Mouse (Mus musculus): Measurements from ENCODE around the gene Adgrv1. TPM values are rescaled to one million over a fixed set of nuclear protein-coding genes. Genes with fewer than 3 reads are reported as not detected.
"Not testable (repeated sequence)": the region's sequence is repeated elsewhere in the genome, so short reads cannot be mapped to it uniquely, and the experiment has no call there.

Adgrv1 gene
- polyA plus RNA-seq, 1 experiment from 2014 or later = 11.5 TPM

- Histone ChIP-seq H3K4me1 (replicated peaks; ENCODE audit: control insufficient read depth, insufficient read depth, low read length) (peaks cover 15% of the 10 kb centered on the region), H3K4me3 (replicated peaks; ENCODE audit: low read length) (no peak overlapping the region; the same call in none of the 2 replicates), H3K9me3 (ENCODE audit: control insufficient read depth, low read length) (no peaks in the 10 kb centered on the region), H3K36me3 (ENCODE audit: control insufficient read depth, insufficient read depth) (no peaks in the 10 kb centered on the region), H3K27ac (ENCODE audit: low read length) (no peak overlapping the region), H3K9ac (replicated peaks; ENCODE audit: low read depth, low read length) (no peak overlapping the region), H3K27me3 (replicated peaks; ENCODE audit: control insufficient read depth, insufficient read depth, low read length) (no peaks in the 10 kb centered on the region), H3K4me2 (ENCODE audit: low read length) (peak overlapping the region; percentile 68)
- no peak for ATAC-seq
- WGBS = 5% methylated on average over 14 of the region's 14 CpGs
Observed at GRCm38 (mm10) chr13:81656091-81656850, 23.3 kb upstream of the Adgrv1 start.

DNA sequence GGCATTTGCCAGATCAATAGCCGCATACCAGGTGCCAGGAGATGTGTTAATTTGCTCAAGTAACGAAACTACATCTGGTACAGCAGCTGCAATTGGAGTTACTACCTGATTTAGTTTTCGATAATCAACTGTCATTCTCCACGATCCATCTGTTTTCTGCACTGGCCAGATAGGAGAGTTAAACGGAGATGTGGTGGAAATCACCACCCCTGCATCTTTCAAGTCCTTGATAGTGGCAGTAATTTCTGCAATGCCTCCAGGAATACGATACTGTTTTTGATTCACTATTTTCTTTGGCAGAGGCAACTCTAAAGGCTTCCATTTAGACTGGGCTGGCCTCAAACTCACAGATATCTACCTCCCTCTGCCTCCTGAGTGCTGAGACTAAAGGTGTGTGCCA lies 17.4 kb upstream of the Adgrv1 start:
- not testable (repeated sequence) for H3K36me3 ChIP-seq (ENCODE audit: control insufficient read depth, insufficient read depth); H3K27me3 ChIP-seq (replicated peaks; ENCODE audit: control insufficient read depth, insufficient read depth, low read length); H3K9me3 ChIP-seq (ENCODE audit: control insufficient read depth, low read length); H3K27ac ChIP-seq (ENCODE audit: low read length); H3K4me1 ChIP-seq (replicated peaks; ENCODE audit: control insufficient read depth, insufficient read depth, low read length); ATAC-seq; H3K4me2 ChIP-seq (ENCODE audit: low read length); H3K9ac ChIP-seq (replicated peaks; ENCODE audit: low read depth, low read length); H3K4me3 ChIP-seq (replicated peaks; ENCODE audit: low read length)
- WGBS = 89% methylated on average over 5 of the region's 6 CpGs

GRCm38 (mm10) chr13:81646348-81646747 lies 13.4 kb upstream of the Adgrv1 start:
- H3K9ac ChIP-seq (replicated peaks; ENCODE audit: low read depth, low read length) = no peak overlapping the region
- no peak overlapping the region for H3K4me3 ChIP-seq (replicated peaks; ENCODE audit: low read length)
- H3K4me2 ChIP-seq (ENCODE audit: low read length) = no peak overlapping the region
- no peaks in the 10 kb centered on the region for H3K36me3 ChIP-seq (ENCODE audit: control insufficient read depth, insufficient read depth)
- H3K27me3 ChIP-seq (replicated peaks; ENCODE audit: control insufficient read depth, insufficient read depth, low read length) = no peaks in the 10 kb centered on the region
- 94% methylated on average over 6 of the region's 6 CpGs for WGBS
- no peak overlapping the region for H3K27ac ChIP-seq (ENCODE audit: low read length)
- no peak for ATAC-seq
- no peaks in the 10 kb centered on the region for H3K9me3 ChIP-seq (ENCODE audit: control insufficient read depth, low read length)
- peaks cover 2% of the 10 kb centered on the region; the same call in 1 of the 2 replicates for H3K4me1 ChIP-seq (replicated peaks; ENCODE audit: control insufficient read depth, insufficient read depth, low read length)

DNA sequence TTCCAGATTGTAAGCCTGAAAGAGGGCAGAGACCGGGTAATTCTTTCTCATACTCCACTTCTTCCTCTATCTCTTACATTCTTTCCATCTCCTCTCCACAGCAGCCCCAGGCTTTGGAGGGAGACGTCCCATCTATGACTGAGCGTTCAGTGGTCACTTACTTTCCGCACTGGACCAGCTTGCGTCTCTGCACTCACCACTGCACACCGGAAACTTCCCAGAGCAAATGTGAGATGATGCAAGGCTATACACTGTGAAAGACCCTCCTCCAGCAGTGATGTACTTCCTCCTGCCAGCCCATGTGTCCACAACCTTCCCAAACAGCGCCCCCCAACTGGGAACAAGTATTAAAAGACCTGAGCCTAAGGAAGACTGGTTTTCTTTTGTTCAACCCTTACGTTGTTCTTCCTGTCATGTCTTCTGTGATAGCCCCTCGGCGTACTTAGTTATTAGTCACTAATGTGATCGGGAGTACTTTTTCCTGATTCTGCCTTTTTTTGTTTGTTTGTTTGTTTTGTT lies 11.2 kb upstream of the Adgrv1 start:
- no peaks in the 10 kb centered on the region for H3K36me3 ChIP-seq (ENCODE audit: control insufficient read depth, insufficient read depth)
- H3K4me1 ChIP-seq (replicated peaks; ENCODE audit: control insufficient read depth, insufficient read depth, low read length) = peaks cover 4% of the 10 kb centered on the region; the same call in 1 of the 2 replicates
- H3K27ac ChIP-seq (ENCODE audit: low read length) = no peak overlapping the region
- no peak overlapping the region for H3K4me2 ChIP-seq (ENCODE audit: low read length)
- H3K9ac ChIP-seq (replicated peaks; ENCODE audit: low read depth, low read length) = no peak overlapping the region
- WGBS = 92% methylated on average over 11 of the region's 11 CpGs
- no peak overlapping the region for H3K4me3 ChIP-seq (replicated peaks; ENCODE audit: low read length)
- no peaks in the 10 kb centered on the region for H3K27me3 ChIP-seq (replicated peaks; ENCODE audit: control insufficient read depth, insufficient read depth, low read length)
- no peaks in the 10 kb centered on the region for H3K9me3 ChIP-seq (ENCODE audit: control insufficient read depth, low read length)
- ATAC-seq = no peak

DNA sequence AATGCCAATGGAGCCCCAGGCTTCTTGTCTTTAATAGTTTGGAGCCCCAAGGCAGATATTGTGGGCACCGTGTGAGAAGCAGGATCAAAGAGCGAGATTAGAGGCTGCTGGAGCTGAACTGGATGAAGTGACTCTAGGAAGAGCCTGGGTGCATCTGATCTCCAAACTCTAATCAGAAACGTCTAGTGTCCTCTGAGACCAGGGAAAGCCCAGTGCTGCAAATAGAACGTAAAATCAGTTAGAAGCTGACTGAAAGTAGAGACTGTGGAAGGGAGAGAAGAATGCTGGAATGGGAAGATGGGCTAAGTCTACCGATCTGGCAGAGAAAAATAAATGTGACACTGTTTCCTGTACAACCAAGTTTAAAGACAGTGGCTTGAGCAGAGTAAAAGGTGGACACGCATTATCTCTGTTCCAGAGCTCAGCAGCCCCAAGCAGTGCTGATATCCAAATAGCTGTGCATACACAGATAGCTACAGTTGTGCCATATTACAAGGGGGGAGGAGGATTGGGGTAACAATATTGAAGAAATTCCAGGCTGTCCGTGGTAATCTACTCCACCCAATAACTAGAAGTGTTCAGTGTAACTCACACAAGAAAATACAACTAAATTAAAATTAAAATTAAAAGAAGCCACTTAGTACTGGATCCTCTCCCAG lies 9.7 kb upstream of the Adgrv1 start:
- Histone ChIP-seq H3K36me3 (ENCODE audit: control insufficient read depth, insufficient read depth) (no peaks in the 10 kb centered on the region), H3K4me1 (replicated peaks; ENCODE audit: control insufficient read depth, insufficient read depth, low read length) (peaks cover 4% of the 10 kb centered on the region; the same call in 1 of the 2 replicates), H3K27ac (ENCODE audit: low read length) (no peak overlapping the region), H3K9me3 (ENCODE audit: control insufficient read depth, low read length) (no peaks in the 10 kb centered on the region), H3K9ac (replicated peaks; ENCODE audit: low read depth, low read length) (no peak overlapping the region), H3K27me3 (replicated peaks; ENCODE audit: control insufficient read depth, insufficient read depth, low read length) (no peaks in the 10 kb centered on the region), H3K4me2 (ENCODE audit: low read length) (no peak overlapping the region), H3K4me3 (replicated peaks; ENCODE audit: low read length) (no peak overlapping the region)
- no peak for ATAC-seq
- 54% methylated on average over 7 of the region's 7 CpGs for WGBS

- Histone ChIP-seq H3K27ac (ENCODE audit: low read length) (peak overlapping the region; percentile 28; the same call in 1 of the 2 replicates), H3K4me2 (ENCODE audit: low read length) (peak overlapping the region; percentile 47), H3K9me3 (ENCODE audit: control insufficient read depth, low read length) (no peaks in the 10 kb centered on the region), H3K27me3 (replicated peaks; ENCODE audit: control insufficient read depth, insufficient read depth, low read length) (no peaks in the 10 kb centered on the region), H3K9ac (replicated peaks; ENCODE audit: low read depth, low read length) (peak overlapping the region; percentile 41), H3K4me3 (replicated peaks; ENCODE audit: low read length) (peak overlapping the region; percentile 20; the same call in 1 of the 2 replicates), H3K4me1 (replicated peaks; ENCODE audit: control insufficient read depth, insufficient read depth, low read length) (peaks cover 4% of the 10 kb centered on the region; the same call in 1 of the 2 replicates), H3K36me3 (ENCODE audit: control insufficient read depth, insufficient read depth) (no peaks in the 10 kb centered on the region)
- WGBS = 3% methylated on average over 8 of the region's 8 CpGs
- ATAC-seq = peak; percentile 78
Observed at GRCm38 (mm10) chr13:81641289-81642045, 8.5 kb upstream of the Adgrv1 start.

DNA sequence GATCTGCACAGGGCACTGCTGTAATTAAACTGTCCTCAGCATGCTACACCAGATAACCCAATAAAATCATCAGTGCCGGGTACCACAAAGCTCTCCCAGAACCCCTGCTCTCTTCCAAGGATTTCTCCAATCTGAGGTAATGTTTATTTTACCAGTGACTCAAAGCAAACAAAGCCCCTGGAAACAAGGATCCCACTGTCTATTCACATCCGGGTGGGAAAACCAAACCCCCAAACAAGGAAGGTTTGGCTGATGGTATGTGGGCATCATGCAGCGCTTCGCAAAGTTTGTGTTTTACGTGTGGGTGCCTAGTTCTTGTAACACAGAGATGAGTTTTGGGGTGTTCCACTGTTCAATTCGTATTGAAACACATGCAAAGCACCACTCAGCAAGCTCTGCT lies 7.9 kb upstream of the Adgrv1 start:
- no peak overlapping the region for H3K4me3 ChIP-seq (replicated peaks; ENCODE audit: low read length)
- H3K9me3 ChIP-seq (ENCODE audit: control insufficient read depth, low read length) = no peaks in the 10 kb centered on the region
- no peak overlapping the region for H3K27ac ChIP-seq (ENCODE audit: low read length)
- no peak overlapping the region for H3K9ac ChIP-seq (replicated peaks; ENCODE audit: low read depth, low read length)
- H3K4me2 ChIP-seq (ENCODE audit: low read length) = no peak overlapping the region
- no peaks in the 10 kb centered on the region for H3K36me3 ChIP-seq (ENCODE audit: control insufficient read depth, insufficient read depth)
- WGBS = 18% methylated on average over 6 of the region's 6 CpGs
- ATAC-seq = peak; percentile 42; the same call in 1 of the 2 replicates
- H3K4me1 ChIP-seq (replicated peaks; ENCODE audit: control insufficient read depth, insufficient read depth, low read length) = peaks cover 4% of the 10 kb centered on the region; the same call in 1 of the 2 replicates
- H3K27me3 ChIP-seq (replicated peaks; ENCODE audit: control insufficient read depth, insufficient read depth, low read length) = no peaks in the 10 kb centered on the region

DNA sequence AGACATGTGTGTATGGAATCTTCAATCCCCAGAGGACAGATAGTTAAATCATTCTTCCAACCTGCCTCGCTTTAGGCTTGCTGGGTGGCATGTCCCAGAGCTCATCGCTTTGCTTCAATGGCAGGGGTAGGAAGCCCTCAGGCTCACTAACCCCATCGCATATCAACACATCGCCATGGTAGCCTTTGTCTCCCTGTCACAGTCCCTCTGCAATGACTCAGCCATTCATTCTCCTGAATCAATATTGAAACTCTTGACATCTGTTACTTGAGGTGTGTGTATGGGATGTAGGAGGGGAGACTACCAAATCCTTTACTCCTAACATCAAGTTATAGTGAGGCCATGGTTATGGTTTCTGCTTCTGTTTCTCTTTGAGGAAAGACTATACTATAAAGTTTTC lies 6.7 kb upstream of the Adgrv1 start:
- Histone ChIP-seq H3K4me2 (ENCODE audit: low read length) (no peak overlapping the region), H3K4me1 (replicated peaks; ENCODE audit: control insufficient read depth, insufficient read depth, low read length) (peaks cover 4% of the 10 kb centered on the region; the same call in 1 of the 2 replicates), H3K36me3 (ENCODE audit: control insufficient read depth, insufficient read depth) (no peaks in the 10 kb centered on the region), H3K4me3 (replicated peaks; ENCODE audit: low read length) (no peak overlapping the region), H3K9ac (replicated peaks; ENCODE audit: low read depth, low read length) (no peak overlapping the region), H3K27me3 (replicated peaks; ENCODE audit: control insufficient read depth, insufficient read depth, low read length) (no peaks in the 10 kb centered on the region), H3K27ac (ENCODE audit: low read length) (no peak overlapping the region), H3K9me3 (ENCODE audit: control insufficient read depth, low read length) (no peaks in the 10 kb centered on the region)
- WGBS = 5% methylated on average over 4 of the region's 4 CpGs
- ATAC-seq = peak; percentile 44

- ATAC-seq = no peak
- no peak overlapping the region for H3K27ac ChIP-seq (ENCODE audit: low read length)
- H3K27me3 ChIP-seq (replicated peaks; ENCODE audit: control insufficient read depth, insufficient read depth, low read length) = no peaks in the 10 kb centered on the region
- H3K4me3 ChIP-seq (replicated peaks; ENCODE audit: low read length) = no peak overlapping the region
- peak overlapping the region; percentile 34 for H3K4me2 ChIP-seq (ENCODE audit: low read length)
- H3K36me3 ChIP-seq (ENCODE audit: control insufficient read depth, insufficient read depth) = no peaks in the 10 kb centered on the region
- peaks cover 20% of the 10 kb centered on the region for H3K4me1 ChIP-seq (replicated peaks; ENCODE audit: control insufficient read depth, insufficient read depth, low read length)
- H3K9ac ChIP-seq (replicated peaks; ENCODE audit: low read depth, low read length) = no peak overlapping the region
- 4% methylated on average over 5 of the region's 5 CpGs for WGBS
- no peaks in the 10 kb centered on the region for H3K9me3 ChIP-seq (ENCODE audit: control insufficient read depth, low read length)
Observed at GRCm38 (mm10) chr13:81630566-81630965, 2.4 kb downstream of the Adgrv1 start.
